Mouse (Mus musculus) MEL (cell line): ENCODE data around the gene 1700025G04Rik. TPM values are rescaled to one million over a fixed set of nuclear protein-coding genes. Genes with fewer than 3 reads are reported as not detected.

Experiments
- DNase-seq: peaks from one replicate; pipeline ENCODE4 v3.0.0; 2011; ENCODE audit warnings: low read depth, low spot score
- H3K27ac ChIP-seq: 2 replicates; pipeline ENCODE4 v1.5.1; 2012; ENCODE audit warnings: low read depth, mild to moderate bottlenecking, control low read depth, low read length, moderate library complexity; ENCODE audit not compliant: control insufficient read depth
- H3K27me3 ChIP-seq, 2 experiments: fragments of 150-350 bp in 1 of 2; sonication (generic) in 1 of 2; 2 replicates each; pipeline ENCODE4 v1.6.1; 2012; ENCODE audit warnings: low read length in 2 of 2, mild to moderate bottlenecking in 2 of 2, improper control_type of control experiment in 1 of 2, moderate library complexity in 1 of 2; ENCODE audit not compliant: insufficient read depth in 2 of 2, control insufficient read depth in 1 of 2
- H3K36me3 ChIP-seq, 2 experiments: 2 replicates each; pipeline ENCODE4 v1.6.1; 2012 to 2014; ENCODE audit warnings: low read length in 2 of 2, improper control_type of control experiment in 1 of 2, inconsistent platforms in 1 of 2, mild to moderate bottlenecking in 1 of 2; ENCODE audit not compliant: insufficient read depth in 2 of 2, control insufficient read depth in 1 of 2
- H3K4me1 ChIP-seq, 2 experiments: fragments of 150-350 bp in 1 of 2; sonication (generic) in 1 of 2; 2 replicates each; pipeline ENCODE4 v1.6.1; 2012; ENCODE audit warnings: low read length in 2 of 2, improper control_type of control experiment in 1 of 2, mild to moderate bottlenecking in 1 of 2; ENCODE audit not compliant: insufficient read depth in 2 of 2, control insufficient read depth in 1 of 2
- H3K4me3 ChIP-seq, 2 experiments: fragments of 150-350 bp in 1 of 2; sonication (generic) in 1 of 2; 2 replicates each; pipeline ENCODE4 v1.5.1; 2012; ENCODE audit warnings: low read depth in 2 of 2, low read length in 2 of 2, mild to moderate bottlenecking in 2 of 2, moderate library complexity in 2 of 2, control low read depth in 1 of 2, improper control_type of control experiment in 1 of 2; ENCODE audit not compliant: control insufficient read depth in 1 of 2, insufficient read depth in 1 of 2
- H3K79me2 ChIP-seq: 2 replicates; pipeline ENCODE4 v1.6.1; 2012; ENCODE audit warnings: mild to moderate bottlenecking, low read length, moderate library complexity; ENCODE audit not compliant: control insufficient read depth, poor library complexity, insufficient read depth
- H3K9ac ChIP-seq: 2 replicates; pipeline ENCODE4 v1.6.1; 2012; ENCODE audit warnings: low read depth, mild to moderate bottlenecking, control low read depth, low read length, moderate library complexity; ENCODE audit not compliant: control insufficient read depth, poor library complexity, severe bottlenecking
- H3K9me3 ChIP-seq: fragments of 150-350 bp; sonication (generic); replicated peaks from 2 replicates; pipeline ENCODE4 v1.6.1; 2012; ENCODE audit warnings: mild to moderate bottlenecking, low read length, improper control_type of control experiment, moderate library complexity; ENCODE audit not compliant: insufficient read depth
- BHLHE40 ChIP-seq: IDR thresholded peaks from 2 replicates; pipeline ENCODE4 v1.6.1; 2012; ENCODE audit warnings: low read depth, mild to moderate bottlenecking, inconsistent platforms, low read length, improper control_type of control experiment, borderline replicate concordance
- CTCF ChIP-seq, 3 experiments: IDR thresholded peaks in 2 of 3; conservative IDR thresholded peaks in 1 of 3; 2 replicates each; pipeline ENCODE4 v1.5.1; 2011 to 2012; ENCODE audit warnings: low read length in 3 of 3, low read depth in 2 of 3, mild to moderate bottlenecking in 2 of 3, improper control_type of control experiment in 1 of 3, inconsistent platforms in 1 of 3, mixed read lengths in 1 of 3, moderate library complexity in 1 of 3; ENCODE audit not compliant: control insufficient read depth in 1 of 3, insufficient read depth in 1 of 3, poor library complexity in 1 of 3, severe bottlenecking in 1 of 3
- E2F4 ChIP-seq: IDR thresholded peaks from 2 replicates; pipeline ENCODE4 v1.6.1; 2011; ENCODE audit warnings: low read depth, low read length, improper control_type of control experiment, borderline replicate concordance
- ELF1 ChIP-seq: IDR thresholded peaks from 2 replicates; pipeline ENCODE4 v1.6.1; 2014; ENCODE audit warnings: low read depth, mild to moderate bottlenecking, inconsistent platforms, low read length, improper control_type of control experiment, moderate library complexity
- EP300 ChIP-seq, 2 experiments: IDR thresholded peaks; 2 replicates each; pipeline ENCODE4 v1.6.1; 2011; ENCODE audit warnings: improper control_type of control experiment in 2 of 2, low read length in 2 of 2, low read depth in 1 of 2, mild to moderate bottlenecking in 1 of 2
- ETS1 ChIP-seq: IDR thresholded peaks from 2 replicates; pipeline ENCODE4 v1.6.1; 2012; ENCODE audit warnings: low read depth, mild to moderate bottlenecking, inconsistent platforms, low read length, improper control_type of control experiment, moderate library complexity
- GABPA ChIP-seq: IDR thresholded peaks from 2 replicates; pipeline ENCODE4 v1.6.1; 2012; ENCODE audit warnings: low read depth, mild to moderate bottlenecking, inconsistent platforms, low read length, improper control_type of control experiment, moderate library complexity
- HCFC1 ChIP-seq: IDR thresholded peaks from 2 replicates; pipeline ENCODE4 v1.6.1; 2012; ENCODE audit warnings: low read depth, mild to moderate bottlenecking, inconsistent platforms, low read length, improper control_type of control experiment, moderate library complexity
- JUND ChIP-seq: IDR thresholded peaks from 2 replicates; pipeline ENCODE4 v1.6.1; 2011; ENCODE audit warnings: low read depth, mild to moderate bottlenecking, improper control_type of control experiment, low read length
- KAT2A ChIP-seq: conservative IDR thresholded peaks from 2 replicates; pipeline ENCODE4 v1.6.1; 2012; ENCODE audit warnings: low read depth, low read length, improper control_type of control experiment, inconsistent platforms
- MAFK ChIP-seq: IDR thresholded peaks from 2 replicates; pipeline ENCODE4 v1.6.1; 2011; ENCODE audit warnings: low read depth, mild to moderate bottlenecking, low read length, improper control_type of control experiment, borderline replicate concordance
- MAX ChIP-seq: IDR thresholded peaks from 2 replicates; pipeline ENCODE4 v1.6.1; 2011; ENCODE audit warnings: low read length, improper control_type of control experiment
- MEF2A ChIP-seq: IDR thresholded peaks from 2 replicates; pipeline ENCODE4 v1.6.1; 2014; ENCODE audit warnings: low read depth, mild to moderate bottlenecking, inconsistent platforms, low read length, improper control_type of control experiment; ENCODE audit not compliant: poor library complexity, insufficient replicate concordance, severe bottlenecking; ENCODE audit errors: extremely low read depth
- MXI1 ChIP-seq: IDR thresholded peaks from 2 replicates; pipeline ENCODE4 v1.6.1; 2011; ENCODE audit warnings: mild to moderate bottlenecking, low read depth, low read length, improper control_type of control experiment
- MYB ChIP-seq: IDR thresholded peaks from 2 replicates; pipeline ENCODE4 v1.6.1; 2011; ENCODE audit warnings: mild to moderate bottlenecking, low read depth, low read length, improper control_type of control experiment
- MYC ChIP-seq: IDR thresholded peaks from 2 replicates; pipeline ENCODE4 v1.6.1; 2011; ENCODE audit warnings: low read depth, mild to moderate bottlenecking, low read length, improper control_type of control experiment, moderate library complexity
- NRF1 ChIP-seq: IDR thresholded peaks from 2 replicates; pipeline ENCODE4 v1.6.1; 2014; ENCODE audit warnings: low read depth, mild to moderate bottlenecking, inconsistent platforms, low read length, improper control_type of control experiment, moderate library complexity; ENCODE audit not compliant: poor library complexity, insufficient read depth, severe bottlenecking
- POLR2A ChIP-seq, 2 experiments: IDR thresholded peaks; 2 replicates each; pipeline ENCODE4 v1.6.1; 2011 to 2012; ENCODE audit warnings: low read length in 2 of 2, mild to moderate bottlenecking in 2 of 2, control low read depth in 1 of 2, improper control_type of control experiment in 1 of 2, low read depth in 1 of 2, moderate library complexity in 1 of 2; ENCODE audit not compliant: control insufficient read depth in 1 of 2, insufficient read depth in 1 of 2, poor library complexity in 1 of 2
- POLR2AphosphoS5 ChIP-seq: IDR thresholded peaks from 2 replicates; pipeline ENCODE4 v1.6.1; 2012; ENCODE audit warnings: low read depth, borderline replicate concordance, mild to moderate bottlenecking, inconsistent platforms, low read length, moderate library complexity, mixed read lengths
- RAD21 ChIP-seq: IDR thresholded peaks from 2 replicates; pipeline ENCODE4 v1.6.1; 2011; ENCODE audit warnings: mild to moderate bottlenecking, low read depth, low read length, improper control_type of control experiment
- RCOR1 ChIP-seq: IDR thresholded peaks from 2 replicates; pipeline ENCODE4 v1.6.1; 2012; ENCODE audit warnings: low read depth, mild to moderate bottlenecking, inconsistent platforms, low read length, improper control_type of control experiment
- SIN3A ChIP-seq: IDR thresholded peaks from 2 replicates; pipeline ENCODE4 v1.6.1; 2012; ENCODE audit warnings: low read length, improper control_type of control experiment, inconsistent platforms
- SMC3 ChIP-seq: IDR thresholded peaks from 2 replicates; pipeline ENCODE4 v1.6.1; 2011; ENCODE audit warnings: low read depth, low read length, improper control_type of control experiment
- TBP ChIP-seq: IDR thresholded peaks from 2 replicates; pipeline ENCODE4 v1.8.0; 2011; ENCODE audit warnings: low read depth, low read length, improper control_type of control experiment
- TCF12 ChIP-seq: IDR thresholded peaks from 2 replicates; pipeline ENCODE4 v1.6.1; 2014; ENCODE audit warnings: low read depth, mild to moderate bottlenecking, inconsistent platforms, low read length, improper control_type of control experiment, moderate library complexity
- UBTF ChIP-seq: IDR thresholded peaks from 2 replicates; pipeline ENCODE4 v1.6.1; 2012; ENCODE audit warnings: low read depth, mild to moderate bottlenecking, inconsistent platforms, low read length, improper control_type of control experiment, moderate library complexity, borderline replicate concordance; ENCODE audit not compliant: insufficient read depth
- ZMIZ1 ChIP-seq: IDR thresholded peaks from 2 replicates; pipeline ENCODE4 v1.6.1; 2012; ENCODE audit warnings: low read depth, mild to moderate bottlenecking, inconsistent platforms, low read length, improper control_type of control experiment, moderate library complexity
- ZNF384 ChIP-seq: IDR thresholded peaks from 2 replicates; pipeline ENCODE4 v1.6.1; 2012; ENCODE audit warnings: low read depth, mild to moderate bottlenecking, inconsistent platforms, low read length, improper control_type of control experiment
- polyA plus RNA-seq, 2 experiments: library from polyadenylated mRNA; stranded (reverse) in 1 of 2; unstranded in 1 of 2; fragments of >175 nt in 1 of 2; fragments of >200 nt in 1 of 2; gene quantifications; 2 replicates each; pipeline versions ENCODE4 v1.2.1 to v1.2.4; 2012; ENCODE audit warnings: low replicate concordance in 2 of 2, low read depth in 1 of 2; ENCODE audit not compliant: insufficient read length in 2 of 2, insufficient read depth in 1 of 2, missing spikeins in 1 of 2
- total RNA-seq: library from RNA; depleted of rRNA; stranded (reverse); fragments of 300-350 nt; gene quantifications from 2 replicates; pipeline ENCODE4 v1.2.3, GENCODE M21; 2012

The 1700025G04Rik gene
- total and polyA plus RNA-seq, 3 experiments = 0.04 to 0.91 TPM; not detected in 1

- Histone ChIP-seq H3K36me3 (peaks cover 0 to 27% of the 10 kb centered on the region in 2 experiments; a peak in 2 of 4 replicates), H3K4me1 (peaks cover 28 to 41% of the 10 kb centered on the region in 2 experiments), H3K27me3 (no peaks in the 10 kb centered on the region), H3K9ac (no peak overlapping the region), H3K79me2 (no peaks in the 10 kb centered on the region), H3K4me3 (peak overlapping the region in 1 of 2 experiments; percentile 10; a peak in 1 of 4 replicates), H3K9me3 (no peaks in the 10 kb centered on the region), H3K27ac (no peak overlapping the region)
- TF ChIP-seq HCFC1 = no peak
- peak in 1 of 2 experiments; percentile 22; a peak in 1 of 4 replicates for TF ChIP-seq EP300 (IDR thresholded peaks at IDR 0.05; ENCODE audit: low read depth in 1 of 2, low read length in 2 of 2)
- TF ChIP-seq ETS1 = peak; percentile 45
- no peak for TF ChIP-seq GABPA
- no peak for TF ChIP-seq POLR2A (IDR thresholded peaks at IDR 0.05; ENCODE audit: control insufficient read depth in 1 of 2, insufficient read depth in 1 of 2, low read depth in 1 of 2, low read length in 2 of 2, poor library complexity in 1 of 2)
- no peak for TF ChIP-seq MXI1
- TF ChIP-seq SMC3 = no peak
- TF ChIP-seq NRF1 = no peak
- no peak for TF ChIP-seq MYB
- TF ChIP-seq SIN3A = 0 out of 2 replicates have a peak, but pooled peaks have one; percentile 15
- no peak for TF ChIP-seq KAT2A
- TF ChIP-seq E2F4 = no peak
- TF ChIP-seq RAD21 = no peak
- no peak for TF ChIP-seq POLR2AphosphoS5
- TF ChIP-seq BHLHE40 = no peak
- no peak for TF ChIP-seq CTCF (IDR thresholded peaks at IDR 0.05 in 2 of 3, conservative IDR thresholded peaks at IDR 0.05 in 1 of 3; ENCODE audit: control insufficient read depth in 1 of 3, insufficient read depth in 1 of 3, low read depth in 2 of 3, low read length in 3 of 3, poor library complexity in 1 of 3, severe bottlenecking in 1 of 3)
- peak; percentile 27 for DNase-seq
Measured at GRCm38 (mm10) chr1:151943681-151944237, 146.2 kb downstream of the 1700025G04Rik start.

GRCm38 (mm10) chr1:151942972-151943654, 146.8 kb downstream of the 1700025G04Rik start:
- Histone ChIP-seq H3K4me1 (peaks cover 28 to 41% of the 10 kb centered on the region in 2 experiments), H3K36me3 (peaks cover 0 to 27% of the 10 kb centered on the region in 2 experiments; a peak in 2 of 4 replicates), H3K79me2 (no peaks in the 10 kb centered on the region), H3K27me3 (no peaks in the 10 kb centered on the region), H3K4me3 (peak overlapping the region in 1 of 2 experiments; percentile 10; a peak in 1 of 4 replicates), H3K27ac (no peak overlapping the region), H3K9ac (no peak overlapping the region), H3K9me3 (no peaks in the 10 kb centered on the region)
- peak; percentile 68 for DNase-seq
- TF ChIP-seq MAFK (no peak), GABPA (no peak), ELF1 (no peak), SIN3A (peak; percentile 56; the same call in 1 of the 2 replicates), ZMIZ1 (no peak), MYC (no peak), JUND (no peak), KAT2A (no peak), SMC3 (no peak), UBTF (no peak), EP300 (IDR thresholded peaks at IDR 0.05; ENCODE audit: low read depth in 1 of 2, low read length in 2 of 2) (peak; percentile 56 to 68), HCFC1 (no peak), ZNF384 (no peak), RAD21 (no peak), TBP (0 out of 2 replicates have a peak, but pooled peaks have one; percentile 16), MEF2A (no peak), TCF12 (peak; percentile 77), NRF1 (no peak), RCOR1 (peak; percentile 40; the same call in 1 of the 2 replicates), MAX (no peak)
